Mouse (Mus musculus) frontal cortex, adult 2 months (tissue): ENCODE data around the gene Mrps11. TPM values are rescaled to one million over a fixed set of nuclear protein-coding genes. Genes with fewer than 3 reads are reported as not detected.

Source experiments
- DNase-seq, 2 experiments: peaks; one replicate each; pipeline ENCODE4 v3.0.0; 2022; ENCODE audit warnings: low spot score in 1 of 2; ENCODE audit errors: extremely low spot score in 1 of 2
- polyA plus RNA-seq: library from polyadenylated mRNA; depleted of rRNA; stranded (reverse); fragments of >200 nt; gene quantifications from 2 replicates; pipeline ENCODE4 v1.2.3, GENCODE M21; 2012; rRNA removed

Mrps11 gene
- polyA plus RNA-seq = 64.7 and 66.4 TPM in 2 replicates

DNA sequence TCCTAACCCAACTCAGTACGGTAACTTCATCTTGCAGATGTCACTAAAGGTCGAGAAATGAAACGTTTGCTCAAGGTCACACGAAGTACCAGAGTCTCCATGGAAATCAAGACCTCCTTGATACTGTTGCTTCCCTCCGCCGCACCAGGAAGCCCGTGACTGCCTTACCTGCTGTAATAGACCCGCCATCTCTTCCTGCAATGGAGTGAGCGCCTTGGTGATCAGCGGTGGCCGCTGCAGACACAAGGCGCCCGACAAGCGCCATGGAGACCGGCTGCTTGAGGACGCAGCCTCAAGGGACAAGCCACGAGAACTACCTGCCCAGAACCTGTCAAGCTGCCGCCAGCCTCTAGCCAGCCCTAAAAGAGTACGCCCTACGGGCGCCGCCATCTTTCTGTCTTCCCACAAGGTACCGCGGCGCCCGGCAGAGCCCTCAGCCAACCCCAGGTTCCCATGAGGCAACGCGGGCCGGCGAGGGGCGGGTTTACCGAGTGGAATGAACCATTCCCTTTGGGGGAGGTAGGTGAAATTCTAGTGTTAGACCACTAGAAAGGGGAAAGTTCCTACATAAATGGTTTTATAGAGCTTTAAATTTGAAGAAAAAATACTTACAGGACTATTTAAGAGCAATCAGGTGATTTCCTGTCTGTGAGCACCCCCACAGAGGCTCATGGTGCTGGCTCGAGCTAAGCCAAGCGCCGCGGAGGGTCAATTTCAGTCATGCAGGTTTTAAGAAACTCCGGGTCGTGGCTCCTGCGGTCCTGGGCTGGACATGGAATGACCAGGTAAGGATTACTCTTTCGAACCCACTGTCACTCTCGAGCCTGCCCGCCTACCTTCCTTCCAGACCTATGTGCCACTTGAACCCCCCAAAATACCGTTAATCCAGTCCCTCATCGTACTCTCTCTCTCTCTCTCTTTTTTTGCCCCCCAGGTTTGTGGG, at the start of gene Mrps11, which contains the start of gene Mrpl46:
TSS of gene Mrps11 (plus strand) at position 481 of the 943 bp plus-strand sequence.
TSS of gene Mrpl46 (minus strand) at position 893 of the 943 bp plus-strand sequence.
- peak; percentile 67 to 89 for DNase-seq

DNA sequence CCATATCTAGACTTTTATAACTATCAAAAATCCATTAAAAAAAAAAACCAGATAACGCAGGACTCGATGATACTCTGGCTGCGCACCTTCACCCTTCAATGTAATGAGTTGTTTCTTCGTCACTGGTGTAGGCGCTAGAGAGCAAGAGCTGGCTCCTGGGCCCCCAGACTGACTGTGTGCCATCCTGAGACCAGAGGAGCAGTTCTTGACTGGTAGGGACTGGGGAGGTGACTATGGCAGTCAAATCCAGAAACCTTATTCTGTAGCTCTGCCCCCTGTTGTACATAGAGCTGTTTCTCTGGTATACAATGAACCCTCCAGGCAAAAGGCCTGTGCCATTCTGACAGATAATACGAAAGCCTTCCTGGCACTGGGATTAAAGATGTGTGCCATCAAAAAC, 45.7 kb upstream of the Mrps11 start:
- no peak for DNase-seq

DNA sequence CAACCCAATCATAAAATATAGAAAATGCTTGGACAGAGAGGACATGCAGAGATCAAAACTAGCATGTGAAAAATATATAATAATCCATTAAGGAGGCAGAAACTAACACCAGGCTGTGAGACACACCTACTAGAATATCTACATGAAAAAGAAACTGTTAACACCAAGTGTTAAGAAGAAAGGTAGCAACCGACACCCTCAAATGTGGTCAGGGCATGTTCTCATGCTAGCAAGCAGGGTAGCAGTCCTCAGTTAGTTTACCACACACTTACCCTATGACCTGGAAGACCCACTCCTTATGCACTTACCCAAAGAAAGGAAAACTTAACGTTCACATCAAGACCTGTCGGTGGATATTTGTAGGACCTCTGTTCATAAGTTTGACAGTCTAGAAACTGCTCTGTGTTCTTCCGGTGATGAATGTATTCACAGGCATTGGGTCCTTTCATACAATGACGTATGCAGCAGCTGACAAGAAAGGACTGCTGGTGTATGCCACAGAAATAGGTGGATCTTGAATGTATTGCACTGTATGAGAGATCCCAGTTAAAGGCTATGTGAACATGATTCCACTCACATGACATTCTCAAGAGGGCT, 45.2 kb upstream of the Mrps11 start, which contains the start of gene Ntrk3:
TSS of gene Ntrk3 (minus strand) at position 399 of the 597 bp plus-strand sequence.
- no peak for DNase-seq

DNA sequence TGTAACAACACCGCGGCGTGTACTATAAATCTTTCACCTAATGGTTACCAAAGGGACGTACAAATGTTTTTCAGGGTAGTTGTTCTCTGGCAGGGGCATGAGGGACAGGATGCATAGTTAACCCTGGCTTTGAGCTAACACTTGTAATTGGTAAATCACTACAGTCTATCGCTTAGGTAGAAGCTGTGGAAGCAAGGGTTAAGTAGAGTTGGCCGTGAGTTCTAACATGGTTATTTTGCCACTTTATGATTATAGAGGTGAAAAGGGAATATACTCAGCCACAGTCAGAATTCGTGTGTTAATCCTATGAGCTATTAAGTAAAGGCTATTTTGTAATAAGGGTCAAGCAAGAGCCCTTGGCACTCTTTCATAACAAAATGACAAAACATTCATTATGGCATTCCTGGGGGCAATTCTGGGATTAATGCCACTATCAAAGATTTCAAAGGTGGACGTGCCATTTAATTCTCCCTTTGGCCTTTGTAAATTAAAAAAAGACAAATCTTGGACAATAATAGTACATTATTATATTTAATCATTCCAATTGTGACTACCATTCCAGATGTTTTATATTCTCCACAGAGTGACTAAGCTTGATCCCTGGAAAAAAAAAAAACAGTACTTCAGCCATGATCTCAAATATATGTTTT, 43.4 kb upstream of the Mrps11 start:
- DNase-seq = no peak

DNA sequence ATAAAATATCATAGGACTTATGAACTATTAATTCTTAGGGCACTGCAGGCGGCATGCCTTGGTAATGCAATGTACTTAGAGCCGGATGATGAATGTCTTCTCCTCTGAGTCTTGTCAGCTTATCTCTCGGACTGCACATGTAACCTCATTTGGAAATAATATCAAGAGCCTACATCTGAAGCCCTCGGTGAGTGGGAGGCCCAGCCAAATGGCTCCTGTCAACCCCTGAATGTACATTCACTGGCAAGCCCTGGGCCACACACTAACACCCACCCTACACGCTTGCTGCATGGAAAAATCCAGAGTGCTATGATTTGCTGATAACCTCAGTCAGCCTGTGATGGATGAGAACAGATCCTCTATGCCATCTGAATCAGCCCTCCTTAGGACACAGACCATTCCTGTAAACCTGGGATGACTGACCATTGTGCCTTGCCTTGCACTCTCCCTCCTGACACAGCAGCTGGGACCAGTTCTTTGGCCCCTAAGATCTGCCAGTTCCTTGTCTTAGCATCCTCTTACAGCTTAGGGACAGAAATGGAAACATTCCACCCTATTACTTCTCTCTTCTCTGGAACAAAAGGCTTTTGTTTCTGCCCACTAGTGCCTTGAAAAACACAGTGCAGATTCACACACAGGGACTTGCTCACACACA, 39.1 kb upstream of the Mrps11 start:
- no peak for DNase-seq

DNA sequence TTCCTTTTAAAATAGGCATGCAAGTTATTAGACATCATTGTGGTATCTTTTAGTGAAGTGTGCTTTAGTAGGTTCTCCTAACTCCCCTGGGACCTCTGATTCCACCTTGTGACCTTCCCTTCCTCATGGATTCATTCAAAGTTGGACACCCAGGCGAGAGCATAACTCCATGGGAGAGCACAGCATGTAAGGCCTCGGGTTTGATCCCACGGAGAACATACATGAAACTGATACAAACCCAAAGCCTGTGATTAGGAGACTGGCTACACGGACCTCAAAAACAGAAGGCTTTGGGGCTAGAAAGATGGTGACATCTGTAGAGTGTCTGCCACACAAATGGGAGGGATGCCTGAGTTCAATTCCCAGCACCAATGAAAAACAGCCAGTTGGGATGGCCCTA, 30.0 kb upstream of the Mrps11 start:
- no peak for DNase-seq

DNA sequence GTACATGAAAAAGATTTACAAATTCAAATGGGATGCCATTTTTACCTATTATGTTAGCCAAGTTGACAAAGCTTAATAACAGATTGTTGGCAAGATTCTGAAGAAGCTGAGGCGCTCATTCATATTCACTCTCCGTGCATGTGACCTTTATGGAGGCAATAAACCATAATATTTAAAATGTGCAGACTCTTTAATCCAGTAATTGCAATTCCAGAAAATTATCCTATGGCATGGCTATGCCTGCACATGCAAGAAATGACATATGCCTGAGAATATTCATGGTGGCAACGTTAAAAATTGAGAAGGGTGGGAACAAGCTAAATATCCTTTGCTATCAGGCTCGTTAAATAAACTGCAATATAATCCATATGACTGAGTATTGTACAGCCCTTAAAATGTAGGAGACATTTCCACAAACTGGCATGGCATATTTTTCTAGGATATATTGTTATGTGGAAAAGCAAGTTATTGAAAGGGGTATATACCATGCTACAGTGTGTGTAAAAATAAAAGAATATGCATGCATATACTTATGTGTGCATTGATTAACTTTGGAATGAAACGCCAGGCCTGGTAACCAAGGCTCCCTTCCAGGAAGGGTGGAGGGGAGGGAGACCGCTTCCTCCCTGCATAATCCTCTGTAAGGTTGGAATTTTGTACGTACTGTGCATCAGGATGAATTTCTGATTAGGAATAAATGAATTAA, 29.0 kb upstream of the Mrps11 start:
- DNase-seq = no peak

DNA sequence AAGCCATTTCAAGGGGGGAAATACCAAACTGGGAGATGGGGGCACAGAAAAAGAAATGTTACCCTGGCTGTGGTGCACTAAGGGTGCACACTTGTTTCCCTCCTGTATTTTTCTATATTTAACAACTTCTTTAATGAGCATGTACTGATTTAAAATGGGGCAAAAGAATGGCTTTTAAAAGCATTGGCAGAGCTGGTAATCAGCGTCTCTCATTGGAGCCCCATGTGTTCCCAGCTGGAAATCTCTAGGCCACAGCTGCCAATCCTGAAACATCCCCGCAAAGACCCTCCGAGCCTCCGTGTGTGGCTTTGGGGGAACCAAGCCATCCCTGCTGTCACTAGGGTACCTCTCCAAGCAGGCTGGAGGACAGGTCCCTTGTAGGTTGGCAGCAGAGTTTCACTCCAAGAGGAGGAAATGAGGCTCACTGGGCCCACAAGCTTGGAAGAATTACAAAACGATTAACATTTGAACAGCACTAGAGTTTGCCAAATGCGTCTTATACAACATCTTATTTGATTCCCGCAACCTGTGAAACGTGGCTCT, 28.4 kb upstream of the Mrps11 start:
- DNase-seq = peak in 1 of 2 experiments; percentile 5

DNA sequence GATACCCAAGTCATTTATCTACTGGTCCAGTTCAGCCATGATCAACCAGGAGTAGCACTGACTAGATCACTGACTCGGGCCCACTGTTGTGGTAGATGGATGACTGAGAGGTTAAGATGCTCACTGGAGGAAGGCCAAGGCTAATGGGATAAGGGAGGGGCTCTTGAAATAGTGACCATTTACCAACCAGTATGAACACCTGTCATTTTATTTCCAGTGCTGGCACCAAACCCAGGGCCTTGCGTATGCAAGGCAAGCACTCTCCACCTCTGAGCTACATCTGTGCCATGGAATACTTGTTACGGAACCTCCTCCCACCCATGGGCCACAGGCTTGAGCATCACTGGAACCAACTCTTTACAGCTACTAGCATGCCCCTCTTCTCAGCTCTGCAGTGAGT, 19.1 kb upstream of the Mrps11 start:
- DNase-seq = no peak

DNA sequence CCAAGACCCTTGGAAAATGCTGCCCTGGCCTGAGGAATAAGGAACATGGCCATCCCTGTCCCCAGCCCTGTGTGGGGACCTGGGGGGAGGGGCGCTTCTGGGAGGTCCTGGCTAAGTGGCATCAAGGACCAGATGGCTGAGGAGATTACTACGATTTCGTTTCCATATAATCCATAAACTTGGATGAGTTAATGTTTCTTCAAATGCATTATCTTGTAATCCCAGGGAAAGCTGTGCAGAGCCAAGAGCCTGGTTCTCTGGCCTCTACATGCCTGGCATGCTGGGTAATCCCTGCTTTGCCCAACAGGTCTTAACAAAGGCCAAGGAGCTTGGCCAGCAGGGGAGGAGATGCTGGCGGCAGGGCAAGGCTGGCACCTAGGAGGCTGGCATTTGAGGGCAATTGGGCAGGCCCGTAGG, 17.7 kb upstream of the Mrps11 start:
- DNase-seq = no peak

DNA sequence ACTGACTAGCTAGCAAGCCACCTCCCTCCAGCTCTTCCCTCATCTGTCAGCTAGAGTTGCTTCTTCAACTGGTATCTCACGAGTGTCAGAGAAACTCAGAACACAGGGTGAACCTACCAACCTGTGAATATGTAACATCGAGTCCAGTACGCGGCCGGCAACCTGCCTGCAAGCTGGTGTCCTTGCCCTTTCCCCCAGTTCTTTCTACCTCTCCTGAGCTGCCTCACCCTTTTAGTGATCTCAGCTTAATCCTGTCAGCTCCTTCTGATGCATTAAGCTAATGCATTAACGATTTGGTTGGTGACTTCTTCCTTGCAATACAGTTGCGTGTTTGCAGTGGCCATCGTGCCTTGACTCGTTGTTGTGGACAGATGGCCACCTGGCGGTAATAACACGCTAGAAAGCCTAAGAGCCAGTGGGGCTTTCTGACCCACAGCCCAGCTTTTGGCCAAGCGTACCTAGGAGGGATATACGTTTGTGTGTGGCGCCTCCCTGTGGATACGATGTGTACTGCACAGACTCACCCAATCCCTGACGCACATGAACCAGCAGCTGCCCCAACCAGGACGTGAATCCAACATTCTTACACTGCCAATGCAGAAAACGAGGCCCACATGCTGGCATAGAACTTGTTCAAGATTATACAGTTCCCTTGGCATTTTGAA, 16.8 kb upstream of the Mrps11 start:
- DNase-seq = peak; percentile 86 to 97

DNA sequence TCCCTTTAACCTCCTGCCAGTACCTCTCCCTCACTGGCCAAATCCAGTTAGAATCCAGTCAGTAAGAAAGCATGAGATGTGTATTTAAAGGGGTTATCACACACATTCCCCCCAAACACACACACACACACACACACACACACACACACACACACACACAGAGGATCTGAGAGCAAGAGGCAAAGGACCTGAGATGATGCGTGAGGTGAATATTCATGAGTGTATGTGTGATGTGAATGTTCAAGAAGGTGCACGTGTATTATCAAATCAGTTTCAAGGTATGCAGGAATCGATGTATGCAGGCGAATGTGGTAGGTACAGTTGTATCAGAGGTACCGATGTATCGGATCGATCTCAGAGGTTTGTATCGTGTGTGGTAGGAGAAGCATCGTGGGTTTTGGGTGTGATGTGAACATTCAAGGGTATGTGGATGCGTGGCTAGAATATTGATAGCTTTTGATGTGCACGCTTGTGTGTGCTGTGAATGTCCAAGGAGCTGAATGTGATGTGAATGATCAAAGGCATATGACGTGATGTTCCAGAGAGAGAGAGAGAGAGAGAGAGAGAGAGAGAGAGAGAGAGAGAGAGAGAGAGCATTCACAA, 14.9 kb upstream of the Mrps11 start:
- DNase-seq = no peak

DNA sequence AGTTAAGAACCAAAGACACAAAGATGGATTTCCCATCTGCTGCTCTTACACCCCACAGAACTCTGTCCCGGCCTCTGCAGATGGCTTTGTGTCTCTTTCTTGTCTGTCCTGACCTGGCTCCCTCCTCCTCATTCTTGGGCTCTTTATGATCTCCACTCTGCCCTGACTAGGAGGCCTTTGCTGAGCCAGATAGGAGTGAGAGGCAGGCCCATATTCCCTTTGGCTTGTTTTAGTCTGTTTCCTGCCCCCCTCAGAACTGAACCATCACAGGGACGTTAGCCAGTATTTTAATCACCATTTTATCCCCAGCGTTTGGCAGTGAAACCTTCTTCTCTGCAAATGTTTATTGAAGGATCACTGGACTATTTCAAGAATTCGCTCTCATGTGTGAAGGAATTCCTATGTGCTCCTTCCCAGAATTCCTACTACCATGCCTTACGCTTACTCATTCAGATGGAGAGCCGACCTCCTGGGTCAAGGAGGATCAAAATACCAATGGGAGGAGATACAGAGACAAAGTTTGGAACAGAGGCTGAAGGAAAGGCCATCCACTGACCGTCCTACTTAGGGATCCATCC, 13.8 kb upstream of the Mrps11 start:
- DNase-seq = no peak

DNA sequence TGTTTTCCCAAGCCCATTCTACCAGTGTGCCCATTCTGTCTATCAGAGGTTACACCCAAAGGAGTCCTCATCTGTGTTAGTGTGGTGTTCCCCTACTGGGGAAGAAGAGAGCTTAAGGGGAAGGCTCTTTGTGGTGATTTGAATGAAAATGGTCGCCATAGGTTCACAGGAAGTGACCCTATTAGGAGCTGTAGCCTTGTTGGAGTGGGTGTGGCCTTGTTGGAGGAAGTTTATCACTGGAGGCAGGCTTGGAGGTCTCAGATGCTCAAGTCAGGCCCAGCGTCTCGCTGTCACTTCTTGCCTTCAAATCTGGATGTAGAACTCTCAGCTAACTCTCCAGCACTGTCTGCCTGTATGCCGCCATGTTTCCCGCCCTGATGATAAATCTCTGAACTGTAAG, 12.0 kb upstream of the Mrps11 start:
- no peak for DNase-seq

DNA sequence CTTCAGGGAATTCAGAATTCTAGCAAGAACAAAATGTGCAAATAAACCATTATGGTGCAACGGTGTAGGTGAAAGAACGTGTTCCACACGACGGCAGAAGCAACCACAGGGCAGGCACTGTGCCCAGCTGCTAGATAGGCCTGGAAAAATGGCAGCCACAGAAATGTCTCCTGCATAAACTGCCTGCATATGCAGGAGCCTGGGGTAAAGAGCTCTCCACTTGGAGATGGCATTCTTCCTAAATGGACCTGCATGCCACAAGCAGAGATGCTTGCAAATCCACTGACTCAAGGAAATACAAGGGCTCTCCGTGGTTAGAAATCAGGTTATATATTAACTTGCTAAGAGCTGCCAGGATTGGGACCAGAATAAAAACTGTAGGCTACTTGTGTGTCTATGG, 4.2 kb upstream of the Mrps11 start:
- no peak for DNase-seq

DNA sequence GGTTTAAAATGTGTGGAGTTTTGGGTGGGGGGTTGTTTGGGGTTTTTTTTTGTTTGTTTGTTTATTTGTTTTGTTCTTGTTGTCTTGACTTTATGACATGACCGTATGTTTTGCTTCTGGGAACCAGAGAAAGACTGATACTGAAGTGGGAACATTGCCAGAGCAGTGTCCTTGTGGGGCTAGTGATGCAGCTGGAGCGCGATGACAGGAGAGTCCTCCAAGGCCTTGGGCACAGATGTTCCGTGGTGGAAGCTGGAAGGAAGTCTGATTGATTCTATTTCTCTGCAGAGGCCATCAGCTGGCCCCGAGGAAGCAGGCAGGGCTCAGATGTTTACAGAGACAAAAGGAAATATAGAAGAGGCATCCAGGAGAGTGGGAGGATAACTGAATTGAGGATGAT, 3.0 kb downstream of the Mrps11 start:
- no peak for DNase-seq

DNA sequence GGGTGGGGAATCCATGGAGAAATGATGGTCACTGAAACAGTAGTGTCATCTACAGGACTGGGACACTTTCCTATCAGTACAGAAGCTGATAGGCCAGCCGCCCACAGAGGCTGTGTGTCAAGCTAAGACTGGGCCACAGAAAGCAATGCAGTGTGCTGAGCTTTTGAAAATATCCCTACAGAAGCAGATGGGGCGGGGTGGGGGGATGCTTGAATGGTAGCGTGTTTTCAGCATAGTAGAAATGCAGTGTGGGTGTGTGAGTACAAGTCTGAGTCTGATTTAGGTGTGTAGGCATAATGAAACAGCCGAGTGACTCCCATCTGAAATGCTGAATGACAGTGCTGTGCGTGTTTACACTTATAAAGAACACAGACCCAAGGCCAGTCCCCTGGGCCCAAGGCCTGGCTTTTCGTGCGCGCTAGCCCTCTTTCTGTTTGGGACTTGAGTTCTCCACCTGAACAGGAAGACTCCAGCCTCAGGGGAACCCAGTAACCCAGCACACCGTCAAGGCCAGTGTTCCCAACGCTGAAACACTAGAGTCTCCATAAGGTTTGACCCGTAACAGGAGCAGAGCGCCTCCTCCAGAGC, 5.0 kb downstream of the Mrps11 start:
- peak in 1 of 2 experiments; percentile 53 for DNase-seq
